Mouse (Mus musculus) cerebellum, adult 2 months (tissue): Measurements from ENCODE around the gene Olfr1511.

Source experiments
- CTCF ChIP-seq: fragments of 200-500 bp; IDR thresholded peaks from 2 replicates; pipeline ENCODE4 v1.5.1; 2011; ENCODE audit warnings: low read depth, mild to moderate bottlenecking, control low read depth, low read length, moderate library complexity, borderline replicate concordance; ENCODE audit not compliant: insufficient read depth
- POLR2A ChIP-seq: fragments of 200-500 bp; IDR thresholded peaks from 2 replicates; pipeline ENCODE4 v1.6.1; 2011; ENCODE audit warnings: low read length, control low read depth, borderline replicate concordance; ENCODE audit not compliant: insufficient read depth

- no peak for TF ChIP-seq POLR2A
- no peak for TF ChIP-seq CTCF
Observed at GRCm38 (mm10) chr14:52414273-52414672, 17.1 kb upstream of the Olfr1511 start, which contains the start of gene Olfr1510.
